Mouse (Mus musculus): ENCODE measurements around the gene Afg1l. TPM values are rescaled to one million over a fixed set of nuclear protein-coding genes. Genes with fewer than 3 reads are reported as not detected.

Gene Afg1l
- polyA plus RNA-seq, 1 experiment from 2014 or later = 8.1 TPM

DNA sequence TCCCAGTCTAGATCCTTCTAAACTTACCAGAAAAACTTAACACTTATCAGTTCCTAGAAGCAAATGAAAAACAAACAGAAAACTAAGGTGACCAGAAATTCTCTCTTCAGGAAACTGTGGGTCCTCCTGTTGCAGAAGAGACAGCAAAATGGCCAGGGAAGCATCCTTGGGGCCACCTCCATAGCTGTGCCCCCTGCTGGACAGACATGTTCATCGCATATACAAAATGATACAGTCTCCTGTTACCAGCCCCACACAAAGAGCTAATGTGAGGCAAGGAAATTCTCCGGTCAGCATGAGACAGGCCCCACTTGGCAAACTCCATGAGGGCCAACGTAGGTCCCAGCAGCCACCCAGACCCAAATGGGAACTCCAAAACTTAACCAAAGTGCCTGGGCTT is 122.4 kb downstream of the Afg1l start:
- Histone ChIP-seq H3K4me3 (ENCODE audit: low read length) (no peak overlapping the region), H3K27me3 (ENCODE audit: control insufficient read depth, insufficient read depth, low read length) (no peaks in the 10 kb centered on the region), H3K4me1 (ENCODE audit: control insufficient read depth, insufficient read depth, low read length) (no peaks in the 10 kb centered on the region), H3K9ac (ENCODE audit: low read depth, low read length) (no peak overlapping the region), H3K36me3 (ENCODE audit: control insufficient read depth, insufficient read depth, low read length) (no peaks in the 10 kb centered on the region), H3K27ac (ENCODE audit: low read depth, low read length) (no peak overlapping the region), H3K9me3 (ENCODE audit: control insufficient read depth, low read length) (no peaks in the 10 kb centered on the region), H3K4me2 (replicated peaks; ENCODE audit: low read depth, low read length) (no peak overlapping the region)
- ATAC-seq (ENCODE audit: low FRiP score, low TSS enrichment) = no peak
- 64% methylated on average over 3 of the region's 3 CpGs for WGBS

- no peak overlapping the region for H3K9ac ChIP-seq (ENCODE audit: low read depth, low read length)
Observed at GRCm38 (mm10) chr10:42347986-42348385, 130.4 kb downstream of the Afg1l start.

DNA sequence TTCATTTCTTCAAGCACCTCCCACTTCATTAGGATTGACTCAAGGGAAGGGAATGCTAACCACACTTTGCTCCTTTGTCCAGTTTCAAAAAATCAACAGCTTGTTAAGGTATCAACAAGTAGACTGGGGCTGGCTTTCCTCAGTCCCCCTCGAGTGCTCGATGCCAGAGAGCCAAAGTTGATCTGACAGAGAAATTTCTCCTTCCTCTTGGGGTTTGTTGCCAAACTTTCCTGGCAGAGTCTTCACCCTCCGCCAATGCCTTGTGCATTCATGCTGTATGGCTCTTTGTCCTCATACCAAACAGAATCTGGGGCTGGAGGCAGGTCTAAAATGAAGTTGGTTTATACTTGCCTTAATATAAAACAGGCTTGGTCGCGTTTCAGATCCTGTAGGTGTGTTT is 131.2 kb downstream of the Afg1l start:
- Histone ChIP-seq H3K4me1 (ENCODE audit: control insufficient read depth, insufficient read depth, low read length) (no peaks in the 10 kb centered on the region), H3K4me2 (replicated peaks; ENCODE audit: low read depth, low read length) (no peak overlapping the region), H3K4me3 (ENCODE audit: low read length) (no peak overlapping the region), H3K27me3 (ENCODE audit: control insufficient read depth, insufficient read depth, low read length) (no peaks in the 10 kb centered on the region), H3K27ac (ENCODE audit: low read depth, low read length) (0 out of 2 replicates have a peak overlapping the region, but pooled peaks have one; percentile 14), H3K9ac (ENCODE audit: low read depth, low read length) (no peak overlapping the region), H3K36me3 (ENCODE audit: control insufficient read depth, insufficient read depth, low read length) (no peaks in the 10 kb centered on the region), H3K9me3 (ENCODE audit: control insufficient read depth, low read length) (no peaks in the 10 kb centered on the region)
- 68% methylated on average over 5 of the region's 5 CpGs for WGBS
- ATAC-seq (ENCODE audit: low FRiP score, low TSS enrichment) = no peak

More at GRCm38 (mm10) chr10:42347986-42348385, 130.4 kb downstream of the Afg1l start:
- H3K4me3 ChIP-seq (ENCODE audit: low read length) = no peak overlapping the region
- WGBS = 83% methylated on average over 5 of the region's 5 CpGs
- ATAC-seq (ENCODE audit: low FRiP score, low TSS enrichment) = no peak
- H3K4me2 ChIP-seq (replicated peaks; ENCODE audit: low read depth, low read length) = no peak overlapping the region
- H3K36me3 ChIP-seq (ENCODE audit: control insufficient read depth, insufficient read depth, low read length) = no peaks in the 10 kb centered on the region
- H3K4me1 ChIP-seq (ENCODE audit: control insufficient read depth, insufficient read depth, low read length) = no peaks in the 10 kb centered on the region
- H3K9me3 ChIP-seq (ENCODE audit: control insufficient read depth, low read length) = no peaks in the 10 kb centered on the region
- no peaks in the 10 kb centered on the region for H3K27me3 ChIP-seq (ENCODE audit: control insufficient read depth, insufficient read depth, low read length)
- no peak overlapping the region for H3K27ac ChIP-seq (ENCODE audit: low read depth, low read length)

DNA sequence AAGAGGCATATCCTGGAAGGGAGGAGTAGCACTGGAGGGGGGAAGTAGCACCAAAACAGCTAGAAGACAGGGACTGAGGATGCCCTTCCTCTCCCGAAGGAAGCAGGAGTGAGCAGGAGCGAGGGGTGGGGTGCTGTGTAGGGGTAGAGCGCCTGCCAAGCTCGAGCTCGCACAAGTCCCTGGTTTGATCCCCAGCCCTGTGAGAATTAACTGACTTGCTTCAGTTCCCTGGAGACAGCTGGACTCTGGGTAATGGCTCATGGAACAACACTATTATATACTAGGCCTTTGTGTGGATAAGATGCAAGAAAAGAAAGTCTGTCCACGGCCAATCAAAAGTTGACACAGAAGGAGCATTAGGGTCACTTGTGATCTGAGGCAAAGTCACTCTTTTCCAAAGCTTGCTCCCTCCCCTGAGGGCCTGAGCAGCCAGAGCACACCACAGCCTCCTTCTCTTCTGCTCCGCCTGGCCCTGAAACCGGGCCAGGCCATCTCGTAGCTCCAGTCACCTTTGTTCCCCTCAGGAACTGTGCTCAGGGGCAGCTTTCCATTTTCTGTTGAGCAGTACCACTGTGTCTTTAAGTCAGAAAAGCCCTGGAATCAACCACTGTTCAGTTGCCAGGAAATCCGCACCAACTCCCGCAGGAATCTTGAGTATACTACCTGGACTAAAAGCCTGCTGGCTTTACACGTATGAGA is 132.0 kb downstream of the Afg1l start:
- H3K4me3 ChIP-seq (ENCODE audit: low read length) = no peak overlapping the region
- WGBS = 73% methylated on average over 12 of the region's 12 CpGs
- ATAC-seq (ENCODE audit: low FRiP score, low TSS enrichment) = 0 out of 2 replicates have a peak, but pooled peaks have one; percentile 24

GRCm38 (mm10) chr10:42342714-42343113 is 135.7 kb downstream of the Afg1l start:
- Histone ChIP-seq H3K36me3 (ENCODE audit: control insufficient read depth, insufficient read depth, low read length) (no peaks in the 10 kb centered on the region), H3K9me3 (ENCODE audit: control insufficient read depth, low read length) (no peaks in the 10 kb centered on the region), H3K4me1 (ENCODE audit: control insufficient read depth, insufficient read depth, low read length) (no peaks in the 10 kb centered on the region), H3K4me2 (replicated peaks; ENCODE audit: low read depth, low read length) (no peak overlapping the region), H3K9ac (ENCODE audit: low read depth, low read length) (no peak overlapping the region), H3K27me3 (ENCODE audit: control insufficient read depth, insufficient read depth, low read length) (no peaks in the 10 kb centered on the region), H3K27ac (ENCODE audit: low read depth, low read length) (no peak overlapping the region), H3K4me3 (ENCODE audit: low read length) (no peak overlapping the region)
- no peak for ATAC-seq (ENCODE audit: low FRiP score, low TSS enrichment)
- WGBS = 91% methylated on average over 5 of the region's 5 CpGs

More for the DNA sequence above, 132.0 kb downstream of the Afg1l start:
- H3K9me3 ChIP-seq (ENCODE audit: control insufficient read depth, low read length) = no peaks in the 10 kb centered on the region
- H3K4me1 ChIP-seq (ENCODE audit: control insufficient read depth, insufficient read depth, low read length) = no peaks in the 10 kb centered on the region
- H3K27me3 ChIP-seq (ENCODE audit: control insufficient read depth, insufficient read depth, low read length) = no peaks in the 10 kb centered on the region
- H3K27ac ChIP-seq (ENCODE audit: low read depth, low read length) = no peak overlapping the region
- H3K4me2 ChIP-seq (replicated peaks; ENCODE audit: low read depth, low read length) = no peak overlapping the region
- no peaks in the 10 kb centered on the region for H3K36me3 ChIP-seq (ENCODE audit: control insufficient read depth, insufficient read depth, low read length)
- H3K9ac ChIP-seq (ENCODE audit: low read depth, low read length) = no peak overlapping the region

DNA sequence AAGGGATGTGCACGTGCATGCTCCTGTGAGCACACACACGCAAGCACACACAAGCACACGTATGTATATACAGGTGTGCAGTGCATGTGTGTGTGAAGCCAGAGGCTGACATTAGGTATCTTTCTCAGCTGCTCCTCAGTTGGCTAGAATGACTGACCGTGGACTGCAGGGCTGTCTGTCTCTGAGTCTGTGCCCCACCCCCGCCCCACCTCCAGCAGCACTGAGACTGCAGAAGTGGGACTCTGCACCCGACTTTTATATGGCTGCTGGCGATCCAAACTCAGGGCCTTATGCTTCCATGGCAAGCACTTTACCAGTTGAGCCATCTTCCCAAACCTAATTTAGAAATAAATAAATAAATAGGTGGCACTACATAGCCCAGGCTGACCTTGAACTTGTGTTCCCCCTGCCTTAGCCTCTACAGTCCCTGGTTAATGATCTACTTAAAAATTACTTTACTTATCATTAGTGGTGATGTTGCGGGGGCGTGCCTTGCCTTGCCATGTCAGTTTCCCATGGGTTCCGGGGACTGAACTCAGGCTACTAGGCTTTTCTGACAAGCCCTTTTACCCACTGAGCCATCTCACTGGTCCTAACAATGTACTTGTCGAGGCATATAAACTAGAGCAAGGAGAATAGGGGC is 136.4 kb downstream of the Afg1l start:
- Histone ChIP-seq H3K4me2 (replicated peaks; ENCODE audit: low read depth, low read length) (no peak overlapping the region), H3K27me3 (ENCODE audit: control insufficient read depth, insufficient read depth, low read length) (no peaks in the 10 kb centered on the region), H3K27ac (ENCODE audit: low read depth, low read length) (no peak overlapping the region), H3K9ac (ENCODE audit: low read depth, low read length) (no peak overlapping the region), H3K4me1 (ENCODE audit: control insufficient read depth, insufficient read depth, low read length) (no peaks in the 10 kb centered on the region), H3K4me3 (ENCODE audit: low read length) (no peak overlapping the region), H3K36me3 (ENCODE audit: control insufficient read depth, insufficient read depth, low read length) (no peaks in the 10 kb centered on the region), H3K9me3 (ENCODE audit: control insufficient read depth, low read length) (no peaks in the 10 kb centered on the region)
- WGBS = 70% methylated on average over 11 of the region's 11 CpGs
- ATAC-seq (ENCODE audit: low FRiP score, low TSS enrichment) = no peak

DNA sequence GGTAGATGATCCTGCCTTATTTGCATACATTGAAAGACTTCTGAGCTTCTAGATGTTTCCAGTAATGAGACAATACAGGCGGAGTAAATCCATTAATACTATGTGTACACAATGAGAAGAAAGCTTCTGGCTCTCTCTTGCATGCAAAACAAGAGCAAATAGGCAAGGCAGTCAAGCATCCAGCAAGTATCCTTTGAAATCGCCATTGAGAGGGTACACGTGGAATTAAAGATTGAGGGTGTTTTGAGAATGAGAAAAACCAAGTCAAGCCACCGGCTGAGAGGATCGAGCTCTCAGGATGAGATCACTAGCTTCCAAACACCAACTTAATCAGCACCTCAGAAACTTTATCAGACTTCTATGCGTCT is 138.0 kb downstream of the Afg1l start:
- no peak overlapping the region for H3K27ac ChIP-seq (ENCODE audit: low read depth, low read length)
- no peaks in the 10 kb centered on the region for H3K36me3 ChIP-seq (ENCODE audit: control insufficient read depth, insufficient read depth, low read length)
- no peaks in the 10 kb centered on the region for H3K9me3 ChIP-seq (ENCODE audit: control insufficient read depth, low read length)
- no peak overlapping the region for H3K9ac ChIP-seq (ENCODE audit: low read depth, low read length)
- H3K4me3 ChIP-seq (ENCODE audit: low read length) = no peak overlapping the region
- 65% methylated on average over 6 of the region's 6 CpGs for WGBS
- no peaks in the 10 kb centered on the region for H3K4me1 ChIP-seq (ENCODE audit: control insufficient read depth, insufficient read depth, low read length)
- H3K4me2 ChIP-seq (replicated peaks; ENCODE audit: low read depth, low read length) = no peak overlapping the region
- H3K27me3 ChIP-seq (ENCODE audit: control insufficient read depth, insufficient read depth, low read length) = no peaks in the 10 kb centered on the region
- no peak for ATAC-seq (ENCODE audit: low FRiP score, low TSS enrichment)

GRCm38 (mm10) chr10:42339773-42340425 is 138.5 kb downstream of the Afg1l start:
- Histone ChIP-seq H3K9me3 (ENCODE audit: control insufficient read depth, low read length) (no peaks in the 10 kb centered on the region), H3K27me3 (ENCODE audit: control insufficient read depth, insufficient read depth, low read length) (no peaks in the 10 kb centered on the region), H3K4me2 (replicated peaks; ENCODE audit: low read depth, low read length) (no peak overlapping the region), H3K27ac (ENCODE audit: low read depth, low read length) (no peak overlapping the region), H3K36me3 (ENCODE audit: control insufficient read depth, insufficient read depth, low read length) (no peaks in the 10 kb centered on the region), H3K4me1 (ENCODE audit: control insufficient read depth, insufficient read depth, low read length) (no peaks in the 10 kb centered on the region), H3K9ac (ENCODE audit: low read depth, low read length) (no peak overlapping the region), H3K4me3 (ENCODE audit: low read length) (no peak overlapping the region)
- 90% methylated on average over 8 of the region's 8 CpGs for WGBS
- ATAC-seq (ENCODE audit: low FRiP score, low TSS enrichment) = no peak

GRCm38 (mm10) chr10:42338456-42338855 is 139.9 kb downstream of the Afg1l start:
- WGBS = 64% methylated on average over 9 of the region's 9 CpGs
- no peaks in the 10 kb centered on the region for H3K4me1 ChIP-seq (ENCODE audit: control insufficient read depth, insufficient read depth, low read length)
- no peak overlapping the region for H3K4me2 ChIP-seq (replicated peaks; ENCODE audit: low read depth, low read length)
- ATAC-seq (ENCODE audit: low FRiP score, low TSS enrichment) = no peak
- no peak overlapping the region for H3K9ac ChIP-seq (ENCODE audit: low read depth, low read length)
- H3K9me3 ChIP-seq (ENCODE audit: control insufficient read depth, low read length) = no peaks in the 10 kb centered on the region
- H3K4me3 ChIP-seq (ENCODE audit: low read length) = no peak overlapping the region
- no peaks in the 10 kb centered on the region for H3K36me3 ChIP-seq (ENCODE audit: control insufficient read depth, insufficient read depth, low read length)
- no peak overlapping the region for H3K27ac ChIP-seq (ENCODE audit: low read depth, low read length)
- no peaks in the 10 kb centered on the region for H3K27me3 ChIP-seq (ENCODE audit: control insufficient read depth, insufficient read depth, low read length)

Measured in kidney, embryonic 14.5 days (tissue).